In genomic region chr5:67752007-67752406, GRCm38 (mm10) we compare ENCODE assay signal across 9 mouse cellular contexts.
DNase-seq lines count a peak whose midpoint lies in the region; ATAC-seq and TF ChIP-seq lines count a peak whose summit lies in the region.
"Had no signal": no experiment of that assay in that cellular context is flagged by ENCODE, and none has a peak within 500 bp of the region (broad histone marks: within the 10 kb centered on the region; RNA-seq: fewer than 3 reads in every experiment).

No protein-coding gene starts in this region.

- 50% methylated on average over 3 of the region's 3 CpGs for WGBS in lung, adult 2 months
- WGBS in forebrain, postnatal 0 days, result 11% methylated on average over 3 of the region's 3 CpGs

- ATAC-seq in forebrain, postnatal 0 days, result peak; percentile 67
- ATAC-seq in megakaryocyte, adult 5-6 weeks (ENCODE audit: poor library complexity, severe bottlenecking), result 0 out of 2 replicates have a peak, but pooled peaks have one; percentile 22

- H3K4me1 ChIP-seq in lung, adult 2 months (ENCODE audit: control insufficient read depth, insufficient read depth, low read length), result no peaks in the 10 kb centered on the region
- peaks cover 7% of the 10 kb centered on the region; the same call in 1 of the 2 replicates for H3K4me1 ChIP-seq in forebrain, postnatal 0 days (ENCODE audit: insufficient read depth)
- H3K4me1 ChIP-seq: liver, embryonic 13.5 days had no signal

- peak overlapping the region; percentile 54; the same call in 1 of the 2 replicates for H3K27ac ChIP-seq in forebrain, postnatal 0 days (ENCODE audit: low read depth, low read length)
- H3K27ac ChIP-seq: liver, embryonic 13.5 days had no signal

- no peak for TF ChIP-seq POLR2A in lung, adult 2 months (IDR thresholded peaks at IDR 0.05; ENCODE audit: borderline replicate concordance, extremely low read depth, low read depth, low read length)

- no peak for DNase-seq in lung, adult 2 months
- DNase-seq in lung, adult 18-20 months, result no peak
- DNase-seq in cerebellum, adult 11-12 months, result peak; percentile 62
- peak; percentile 81 for DNase-seq in forebrain, postnatal 0 days
- peak; percentile 25 to 65 for DNase-seq in kidney, postnatal 36 days
- DNase-seq in right cerebral cortex, postnatal 4 days, result peak; percentile 47
- no peak for DNase-seq in urinary bladder, postnatal 4 days (ENCODE audit: low spot score in 2 of 2)
- DNase-seq: liver, embryonic 13.5 days had no signal

- TF ChIP-seq CTCF in lung, adult 2 months (IDR thresholded peaks at IDR 0.05; ENCODE audit: insufficient read depth, low read length), result peak; percentile 66
- TF ChIP-seq CTCF in forebrain, postnatal 0 days (IDR thresholded peaks at IDR 0.05; ENCODE audit: low read depth), result peak; percentile 90

- H3K9me3 ChIP-seq in forebrain, postnatal 0 days (ENCODE audit: low read length), result no peaks in the 10 kb centered on the region
- H3K9me3 ChIP-seq: liver, embryonic 13.5 days had no signal

- no peak overlapping the region for H3K9ac ChIP-seq in forebrain, postnatal 0 days
- H3K9ac ChIP-seq: liver, embryonic 13.5 days had no signal

- H3K4me3 ChIP-seq in lung, adult 2 months (replicated peaks; ENCODE audit: extremely low read depth, low read depth, low read length), result no peak overlapping the region
- H3K4me3 ChIP-seq in forebrain, postnatal 0 days (ENCODE audit: low read depth, low read length), result no peak overlapping the region
- H3K4me3 ChIP-seq: liver, embryonic 13.5 days had no signal

- no peak overlapping the region for H3K4me2 ChIP-seq in forebrain, postnatal 0 days (ENCODE audit: low read depth)
- H3K4me2 ChIP-seq: liver, embryonic 13.5 days had no signal

- no peaks in the 10 kb centered on the region for H3K27me3 ChIP-seq in forebrain, postnatal 0 days (ENCODE audit: insufficient read depth, low read length)
- H3K27me3 ChIP-seq: liver, embryonic 13.5 days had no signal

- peaks cover 24% of the 10 kb centered on the region for H3K36me3 ChIP-seq in forebrain, postnatal 0 days (ENCODE audit: insufficient read depth)

Comparison
In these comparisons a context has a peak if more than half of its experiments do, and no peak if none do; other contexts are left out.
1. DNase-seq: peak in cerebellum, adult 11-12 months (single experiment), forebrain, postnatal 0 days (single experiment), kidney, postnatal 36 days (2 of 2) and right cerebral cortex, postnatal 4 days (single experiment); none in lung, adult 2 months (single experiment), lung, adult 18-20 months (0 of 2) and urinary bladder, postnatal 4 days (0 of 2).